Mouse (Mus musculus) liver, postnatal 0 days (tissue): ENCODE data around the gene AY358078.
"Not testable (repeated sequence)": the region's sequence is repeated elsewhere in the genome, so short reads cannot be mapped to it uniquely, and the experiment has no call there.

ENCODE experiments used
- CTCF ChIP-seq: sonication (generic); IDR thresholded peaks from 2 replicates; pipeline ENCODE4 v1.5.1; 2016; ENCODE audit warnings: antibody characterized with exemption, low read depth
- EP300 ChIP-seq: IDR thresholded peaks from 2 replicates; pipeline ENCODE4 v1.6.1; 2016; ENCODE audit warnings: antibody characterized with exemption, low read depth, mild to moderate bottlenecking

DNA sequence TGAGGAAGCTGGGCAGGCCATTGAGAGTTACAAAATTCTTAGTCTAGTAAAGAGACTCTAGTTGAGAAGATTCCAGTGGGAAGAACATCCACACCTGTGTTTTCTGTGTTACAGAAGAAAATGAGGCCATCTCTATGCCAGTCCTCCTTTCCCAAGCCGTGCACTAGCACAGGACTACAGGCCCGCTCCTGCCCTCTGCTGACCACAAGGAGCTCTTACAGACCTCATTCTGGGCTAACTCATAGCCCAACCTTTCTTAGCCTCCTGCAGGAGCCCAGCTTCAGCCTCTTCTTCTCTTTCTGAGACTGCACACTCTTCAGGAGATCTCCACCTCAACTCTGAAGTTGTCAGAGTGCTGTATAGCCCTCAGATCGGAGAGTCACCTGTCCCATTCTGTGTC is 51.2 kb downstream of the AY358078 start:
- TF ChIP-seq CTCF = peak; percentile 34
- not testable (repeated sequence) for TF ChIP-seq EP300
